Mouse (Mus musculus): ENCODE measurements around the gene Nova1. TPM values are rescaled to one million over a fixed set of nuclear protein-coding genes. Genes with fewer than 3 reads are reported as not detected.

The Nova1 gene
- total RNA-seq, 2 experiments from 2014 or later, result not detected

GRCm38 (mm10) chr12:46700202-46700601 is 118.5 kb downstream of the Nova1 start:
- no peak for ATAC-seq (replicated peaks; ENCODE audit: low FRiP score, poor library complexity, severe bottlenecking)

DNA sequence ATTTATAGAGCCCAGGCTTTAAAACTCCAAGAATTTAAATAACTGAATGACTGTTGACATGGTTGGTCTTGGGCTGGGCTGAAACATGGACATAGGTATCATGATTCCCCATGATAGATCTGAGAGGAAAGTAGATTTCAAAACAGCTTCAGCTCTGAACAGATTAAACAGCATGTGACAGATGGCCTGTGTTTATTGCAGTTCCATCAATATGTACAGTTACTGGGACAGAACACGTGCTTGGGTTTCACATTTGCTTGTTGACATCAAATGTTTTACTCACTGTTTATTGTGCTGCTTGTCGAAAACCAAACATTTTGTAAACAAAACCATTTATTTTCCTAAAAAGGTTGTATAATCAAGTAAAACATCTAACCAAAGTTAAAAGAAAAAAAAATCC is 142.4 kb downstream of the Nova1 start:
- no peak for ATAC-seq (replicated peaks; ENCODE audit: low FRiP score, poor library complexity, severe bottlenecking)

- ATAC-seq (replicated peaks; ENCODE audit: low FRiP score, poor library complexity, severe bottlenecking), result no peak
Observed at GRCm38 (mm10) chr12:46666706-46667105, 152.0 kb downstream of the Nova1 start.

GRCm38 (mm10) chr12:46646139-46646611 is 172.6 kb downstream of the Nova1 start:
- ATAC-seq (replicated peaks; ENCODE audit: low FRiP score, poor library complexity, severe bottlenecking), result no peak

DNA sequence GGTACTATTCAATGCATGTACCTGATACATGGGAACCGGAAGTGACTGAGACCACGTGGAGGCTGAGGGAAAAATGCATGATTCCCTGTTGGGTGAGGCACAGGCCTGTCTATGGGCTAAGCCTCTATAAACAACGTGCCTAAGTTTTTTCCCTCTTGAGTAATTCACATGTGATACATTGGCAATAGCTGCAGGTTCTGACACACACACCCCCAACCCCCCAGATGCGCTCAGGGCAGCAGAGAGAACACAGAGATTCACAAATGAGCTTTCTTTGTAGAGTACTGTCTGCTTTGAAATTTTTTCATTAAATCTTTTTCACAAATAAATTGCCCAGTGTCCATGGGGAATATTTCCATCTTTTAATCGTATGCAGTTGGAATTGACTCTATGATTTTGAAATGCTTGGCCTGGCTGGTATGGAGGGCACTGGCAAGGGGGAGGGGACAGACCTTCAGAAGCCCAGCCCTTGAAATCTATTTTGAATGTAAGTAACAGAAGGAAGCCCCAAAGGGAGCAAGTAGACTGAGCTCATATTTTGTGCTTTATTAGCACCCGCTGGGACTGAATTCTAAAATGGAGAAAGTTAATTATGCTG is 173.3 kb downstream of the Nova1 start:
- ATAC-seq (replicated peaks; ENCODE audit: low FRiP score, poor library complexity, severe bottlenecking), result no peak
